Mouse (Mus musculus): Measurements from ENCODE around the gene Gm17604. TPM values are rescaled to one million over a fixed set of nuclear protein-coding genes. Genes with fewer than 3 reads are reported as not detected.
A peak's percentile ranks its signal among the peaks of the same experiment; 100 is the strongest.

Gene Gm17604
- total RNA-seq (2021) = not detected
- long read RNA-seq, experiment 1 = 0 reads
- long read RNA-seq, experiment 2 = 0 reads

DNA sequence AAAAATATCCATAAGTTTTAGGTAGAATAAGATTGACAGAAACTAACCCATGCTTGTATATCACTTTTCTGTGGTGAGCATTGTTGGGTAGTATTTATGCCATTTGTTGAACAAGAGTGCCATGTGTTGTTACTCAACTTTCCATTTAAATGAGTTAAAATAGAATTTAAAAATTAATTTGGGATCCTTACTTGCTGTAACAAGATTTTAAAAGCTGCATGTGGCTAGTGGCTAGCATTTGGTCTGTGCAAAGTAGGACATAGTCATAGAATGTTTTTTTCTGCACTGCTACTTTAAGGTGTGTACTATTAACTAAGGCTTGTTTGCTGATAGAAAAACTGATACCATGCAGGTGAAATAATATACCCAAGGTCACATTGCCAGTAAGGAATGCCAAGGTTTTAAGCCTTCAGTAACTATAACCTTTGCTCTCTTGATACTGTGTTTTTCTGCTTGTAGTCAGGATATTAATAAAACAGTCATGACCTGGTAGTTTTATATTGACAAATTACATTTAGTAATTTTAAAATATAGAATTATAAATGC is at the start of gene Gm17604:
Gene Gm17604, minus strand, starts transcription at position 51 of the 546 bp plus-strand sequence.
- no peak for DNase-seq
- intact Hi-C loops (cut with DNase I; ENCODE audit: low total_unique reads) = no loop called here

DNA sequence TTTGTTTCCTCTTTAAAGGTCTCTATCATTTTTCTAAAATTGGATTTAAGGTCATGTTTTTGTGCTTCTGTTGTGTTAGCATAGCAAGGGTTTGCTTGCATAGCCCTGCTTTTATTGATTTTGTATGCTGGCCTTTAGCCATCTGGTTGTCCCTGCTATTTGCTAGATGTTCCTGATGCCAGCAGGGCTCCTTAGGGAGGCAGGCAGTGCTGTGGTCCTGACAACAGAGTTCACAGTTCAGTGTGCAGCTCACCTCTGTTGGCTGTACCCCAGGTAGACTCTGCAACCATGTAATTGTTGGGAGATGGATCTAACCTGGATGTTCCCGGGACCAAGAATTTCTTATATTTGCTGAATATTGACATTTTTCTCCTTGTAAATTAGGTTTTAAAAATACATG is 45.3 kb upstream of the Gm17604 start:
- no peak for DNase-seq
- intact Hi-C loops (cut with DNase I; ENCODE audit: low total_unique reads) = no loop called here

DNA sequence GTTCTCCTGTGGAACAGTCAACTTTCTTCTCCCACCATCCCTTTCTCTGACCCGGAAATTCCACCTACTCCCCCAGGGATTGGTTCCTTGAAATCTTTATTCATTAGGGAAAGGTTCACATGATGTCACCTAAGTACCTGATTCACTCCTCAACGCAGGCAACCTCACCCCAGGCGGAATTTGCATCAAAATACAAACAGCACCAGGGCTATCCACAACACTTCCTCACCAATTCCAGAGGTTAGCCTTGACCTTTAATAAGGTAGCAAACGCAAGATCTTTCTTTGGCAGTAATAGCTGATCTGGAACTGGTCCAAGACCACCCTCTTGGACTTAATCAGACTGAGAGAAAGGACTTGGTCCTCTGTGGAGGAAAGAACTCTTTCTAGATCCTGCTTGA is 1.5 kb downstream of the Gm17604 start:
- intact Hi-C loops (cut with DNase I; ENCODE audit: low total_unique reads) = no loop called here
- no peak for DNase-seq

DNA sequence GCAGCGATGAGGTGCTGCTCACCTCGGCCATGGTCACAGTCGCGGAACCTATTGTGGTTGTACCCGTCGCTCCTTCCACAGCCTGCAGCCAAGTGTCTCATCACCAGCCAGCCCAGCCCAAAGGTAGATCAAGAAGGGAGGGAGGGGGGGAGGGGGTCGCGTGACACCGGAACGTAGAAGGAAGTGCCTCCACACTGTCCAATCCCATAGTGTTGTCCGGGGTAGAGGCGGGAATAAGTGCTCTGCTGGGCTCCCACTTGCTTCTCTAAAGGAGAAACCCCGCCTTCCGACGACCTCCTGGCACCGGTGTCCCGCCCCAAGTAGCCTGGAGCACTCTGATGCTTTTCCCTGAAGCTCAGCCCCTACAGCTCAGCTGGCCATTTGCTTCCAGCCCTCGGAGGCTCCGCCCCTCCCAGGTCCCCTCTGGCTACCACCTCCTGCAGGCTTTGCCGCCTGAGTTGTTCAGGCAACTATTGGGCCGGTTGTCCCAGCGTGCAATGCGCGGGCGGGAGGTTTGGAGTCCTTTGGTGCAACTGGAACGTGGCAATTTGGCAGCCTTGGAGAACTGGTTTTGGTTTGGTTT is 24.3 kb downstream of the Gm17604 start, which contains the start of the genes Mospd2 and Fancb:
Gene Mospd2, minus strand, starts transcription at position 183 of the 583 bp plus-strand sequence.
Gene Fancb, plus strand, starts transcription at position 400 of the 583 bp plus-strand sequence.
- DNase-seq = peak; percentile 88
- intact Hi-C loops (cut with DNase I; ENCODE audit: low total_unique reads) = no loop called here

DNA sequence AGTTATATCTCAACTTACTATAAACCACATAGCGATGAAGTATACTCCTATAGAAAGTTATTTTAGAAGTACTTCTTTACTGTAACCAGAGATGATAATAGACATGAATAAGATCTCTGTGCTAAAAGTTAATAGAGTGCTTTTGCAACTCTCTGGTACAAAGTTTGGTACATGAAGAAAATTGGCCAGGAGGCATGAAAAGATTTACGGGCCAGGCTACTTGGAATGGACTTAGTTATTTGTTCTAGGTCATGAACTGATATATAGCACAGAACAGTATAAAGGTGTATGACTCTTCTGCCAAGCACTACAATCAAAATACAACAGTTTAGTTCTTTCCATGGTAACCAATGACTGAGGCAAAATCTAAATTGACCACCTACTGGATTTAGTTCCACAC is 25.8 kb downstream of the Gm17604 start:
- intact Hi-C loops (cut with DNase I; ENCODE audit: low total_unique reads) = no loop called here
- no peak for DNase-seq

DNA sequence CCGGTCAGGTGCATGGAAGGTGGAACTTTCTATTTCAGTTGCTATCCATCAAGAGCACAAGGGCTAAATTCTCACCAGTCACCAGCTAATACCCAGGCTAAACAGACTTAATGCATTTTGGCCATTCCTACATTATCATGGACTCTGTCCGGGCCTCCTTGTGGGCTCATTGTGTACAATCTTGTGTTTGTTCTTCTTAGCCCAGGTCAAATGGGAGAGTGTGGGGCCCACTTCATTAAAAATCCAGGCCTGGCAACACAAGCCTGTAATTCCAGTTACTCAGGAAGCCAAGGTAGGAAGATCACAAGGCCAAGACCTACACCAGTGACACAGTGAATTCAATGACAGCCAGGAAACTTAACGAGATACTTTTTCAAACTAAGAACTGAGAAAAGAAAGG is 33.4 kb downstream of the Gm17604 start:
- DNase-seq = no peak
- intact Hi-C loops (cut with DNase I; ENCODE audit: low total_unique reads) = no loop called here

DNA sequence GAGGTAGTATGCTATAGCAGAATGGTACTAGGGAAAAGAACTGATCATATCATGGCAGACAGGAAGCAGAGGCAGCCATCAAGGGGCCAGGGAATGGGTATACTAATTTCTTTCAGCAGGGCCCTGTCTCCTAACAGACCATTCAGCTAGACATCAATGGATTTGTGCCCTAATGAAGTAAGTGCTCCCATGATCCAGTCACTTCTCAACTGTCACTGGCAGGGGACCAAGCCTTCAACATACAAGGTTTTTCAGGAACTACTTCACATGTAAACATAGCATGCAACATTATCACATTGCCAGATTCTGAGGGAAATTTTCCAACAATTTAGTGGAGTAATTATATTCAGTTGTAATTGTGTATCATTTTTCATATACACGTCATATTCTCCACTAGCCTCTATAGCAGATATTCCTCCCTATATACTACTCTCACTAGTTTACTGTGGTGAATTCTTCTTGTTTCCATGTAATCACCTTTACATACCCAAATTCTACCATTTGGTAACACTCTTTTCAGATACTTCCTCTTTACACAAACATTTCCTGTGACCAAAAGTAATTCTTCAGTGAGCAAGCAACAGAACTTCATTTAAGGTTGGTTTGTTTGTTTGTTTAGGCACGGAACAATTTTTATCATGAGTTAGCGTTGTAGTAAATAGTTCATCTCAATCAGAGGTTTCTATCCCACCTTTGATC is 38.7 kb downstream of the Gm17604 start:
- intact Hi-C loops (cut with DNase I; ENCODE audit: low total_unique reads) = no loop called here
- DNase-seq = no peak

Other genes starting within 250 kb of the Gm17604 start
- gene Mospd2, start 24.5 kb downstream of the Gm17604 start, total RNA-seq (2021) = 10 to 100 TPM in 1 of 2 experiments, 1 to 10 TPM in 1; 9.0 to 10.1 TPM
- gene Fancb, start 24.2 kb downstream of the Gm17604 start, total RNA-seq (2021) = under 1 TPM; 0.55 to 0.69 TPM